Mouse (Mus musculus) thymus, postnatal 25 days (tissue): ENCODE results near the gene Scaf1.
"Not testable (repeated sequence)": the region's sequence is repeated elsewhere in the genome, so short reads cannot be mapped to it uniquely, and the experiment has no call there.

Experiments used
- DNase-seq: peaks from one replicate; pipeline ENCODE4 v3.0.0; 2022

Gene Scaf1

GRCm38 (mm10) chr7:45043307-45043706 is 27.1 kb upstream of the Scaf1 start:
- no peak for DNase-seq

- DNase-seq: no peak
Observed at GRCm38 (mm10) chr7:45040851-45041250, 24.7 kb upstream of the Scaf1 start.

- no peak for DNase-seq
Observed at GRCm38 (mm10) chr7:45038411-45038810, 22.2 kb upstream of the Scaf1 start.

- DNase-seq: peak; percentile 82
Observed at GRCm38 (mm10) chr7:45037720-45038361, 21.7 kb upstream of the Scaf1 start.

- DNase-seq: no peak
Observed at GRCm38 (mm10) chr7:45036702-45037101, 20.5 kb upstream of the Scaf1 start.

- DNase-seq: no peak
Observed at GRCm38 (mm10) chr7:45035631-45036030, 19.5 kb upstream of the Scaf1 start.

GRCm38 (mm10) chr7:45033722-45034359 is 17.7 kb upstream of the Scaf1 start:
- no peak for DNase-seq

GRCm38 (mm10) chr7:45030857-45031256 is 14.7 kb upstream of the Scaf1 start:
- no peak for DNase-seq

- no peak for DNase-seq
Observed at GRCm38 (mm10) chr7:45029995-45030394, 13.8 kb upstream of the Scaf1 start.

- DNase-seq: no peak
Observed at GRCm38 (mm10) chr7:45028351-45028750, 12.2 kb upstream of the Scaf1 start.

- no peak for DNase-seq
Observed at GRCm38 (mm10) chr7:45027761-45028160, 11.6 kb upstream of the Scaf1 start.

GRCm38 (mm10) chr7:45026256-45026655 is 10.1 kb upstream of the Scaf1 start:
- no peak for DNase-seq

- no peak for DNase-seq
Observed at GRCm38 (mm10) chr7:45025601-45026220, 9.5 kb upstream of the Scaf1 start.

GRCm38 (mm10) chr7:45024281-45025248 is 8.4 kb upstream of the Scaf1 start:
- DNase-seq: no peak

- not testable (repeated sequence) for DNase-seq
Observed at GRCm38 (mm10) chr7:45023711-45024110, 7.5 kb upstream of the Scaf1 start.

GRCm38 (mm10) chr7:45020225-45020624 is 4.1 kb upstream of the Scaf1 start:
- no peak for DNase-seq

GRCm38 (mm10) chr7:45019031-45019571 is 2.9 kb upstream of the Scaf1 start:
- DNase-seq: no peak

GRCm38 (mm10) chr7:45017242-45018061 is 1.3 kb upstream of the Scaf1 start, which contains the start of gene Rras:
Gene Rras (plus strand): TSS chr7:45017961.
- DNase-seq: peak; percentile 79

GRCm38 (mm10) chr7:45016761-45017160 is 598 bp upstream of the Scaf1 start:
- no peak for DNase-seq

- DNase-seq: no peak
Observed at GRCm38 (mm10) chr7:45015344-45015956, 713 bp downstream of the Scaf1 start.

GRCm38 (mm10) chr7:45014096-45014451 is 2.1 kb downstream of the Scaf1 start:
- no peak for DNase-seq
